Mouse (Mus musculus): ENCODE measurements around the gene Tada2a. TPM values are rescaled to one million over a fixed set of nuclear protein-coding genes. Genes with fewer than 3 reads are reported as not detected.

The Tada2a gene
- polyA plus RNA-seq, 1 experiment from 2014 or later: 5.7 TPM

DNA sequence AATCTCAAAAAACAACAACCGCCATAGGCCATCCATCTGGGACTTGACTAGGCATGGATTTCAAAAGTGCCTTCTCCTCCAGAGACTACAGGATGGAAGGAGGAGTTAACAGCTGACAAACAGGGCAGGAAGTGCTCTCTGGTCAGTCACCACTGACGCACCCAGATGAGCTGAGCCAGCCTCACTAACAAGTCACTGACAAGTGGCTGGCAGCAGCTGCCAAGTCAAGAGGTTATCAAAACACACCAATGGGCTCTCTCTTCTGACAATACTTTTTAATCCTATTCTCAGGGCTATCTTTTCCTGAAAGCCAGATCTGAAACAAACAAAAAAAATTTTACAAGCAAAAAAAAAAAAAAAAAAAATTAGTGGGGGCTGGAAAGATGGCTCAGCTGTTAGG lies 66.6 kb downstream of the Tada2a start:
- peaks cover 8% of the 10 kb centered on the region; the same call in 1 of the 2 replicates for H3K4me1 ChIP-seq (ENCODE audit: insufficient read depth)
- H3K9ac ChIP-seq (replicated peaks): no peak overlapping the region
- no peak overlapping the region for H3K4me2 ChIP-seq (ENCODE audit: low read depth, low read length)
- H3K36me3 ChIP-seq (replicated peaks; ENCODE audit: insufficient read depth, low read length): no peaks in the 10 kb centered on the region
- no peak overlapping the region for H3K27ac ChIP-seq (ENCODE audit: low read depth)
- TF ChIP-seq EP300 (IDR thresholded peaks at IDR 0.05; ENCODE audit: low read depth) (no peak), CTCF (IDR thresholded peaks at IDR 0.05; ENCODE audit: low read depth) (no peak)
- no peak overlapping the region for H3K4me3 ChIP-seq (ENCODE audit: low read depth, low read length)
- 47% methylated on average over 2 of the region's 2 CpGs for WGBS (ENCODE audit: insufficient replicate concordance)
- DNase-seq: no peak
- H3K9me3 ChIP-seq (ENCODE audit: low read length): no peaks in the 10 kb centered on the region
- peaks cover 20% of the 10 kb centered on the region for H3K27me3 ChIP-seq (ENCODE audit: insufficient read depth, low read length)
- ATAC-seq: no peak

DNA sequence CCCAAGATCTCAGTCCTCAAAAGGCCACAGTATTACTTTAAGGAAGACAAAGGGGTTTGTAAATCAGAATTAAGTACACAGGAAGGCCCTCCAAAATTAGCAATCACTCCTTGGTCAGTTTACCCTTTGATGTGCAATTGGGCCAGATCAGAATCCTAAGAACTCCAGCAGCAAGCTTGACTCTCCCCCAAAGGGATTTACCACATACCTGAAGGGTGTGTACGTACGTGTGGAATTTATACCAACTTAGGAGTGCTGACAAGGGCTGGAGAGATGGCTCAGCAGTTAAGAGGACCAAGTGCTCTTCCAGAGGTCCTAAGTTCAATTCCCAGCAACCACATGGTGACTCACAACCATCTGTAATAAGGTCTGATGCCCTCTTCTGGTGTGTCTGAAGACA lies 67.5 kb downstream of the Tada2a start:
- no peaks in the 10 kb centered on the region for H3K9me3 ChIP-seq (ENCODE audit: low read length)
- no peaks in the 10 kb centered on the region; the same call in 1 of the 2 replicates for H3K4me1 ChIP-seq (ENCODE audit: insufficient read depth)
- H3K4me2 ChIP-seq (ENCODE audit: low read depth, low read length): no peak overlapping the region
- H3K9ac ChIP-seq (replicated peaks): no peak overlapping the region
- H3K4me3 ChIP-seq (ENCODE audit: low read depth, low read length): no peak overlapping the region
- no peak overlapping the region for H3K27ac ChIP-seq (ENCODE audit: low read depth)
- H3K36me3 ChIP-seq (replicated peaks; ENCODE audit: insufficient read depth, low read length): no peaks in the 10 kb centered on the region
- 81% methylated on average over 2 of the region's 2 CpGs for WGBS (ENCODE audit: insufficient replicate concordance)
- TF ChIP-seq EP300 (IDR thresholded peaks at IDR 0.05; ENCODE audit: low read depth): no peak
- no peak for TF ChIP-seq CTCF (IDR thresholded peaks at IDR 0.05; ENCODE audit: low read depth)
- H3K27me3 ChIP-seq (ENCODE audit: insufficient read depth, low read length): peaks cover 11% of the 10 kb centered on the region
- DNase-seq: no peak
- ATAC-seq: no peak

DNA sequence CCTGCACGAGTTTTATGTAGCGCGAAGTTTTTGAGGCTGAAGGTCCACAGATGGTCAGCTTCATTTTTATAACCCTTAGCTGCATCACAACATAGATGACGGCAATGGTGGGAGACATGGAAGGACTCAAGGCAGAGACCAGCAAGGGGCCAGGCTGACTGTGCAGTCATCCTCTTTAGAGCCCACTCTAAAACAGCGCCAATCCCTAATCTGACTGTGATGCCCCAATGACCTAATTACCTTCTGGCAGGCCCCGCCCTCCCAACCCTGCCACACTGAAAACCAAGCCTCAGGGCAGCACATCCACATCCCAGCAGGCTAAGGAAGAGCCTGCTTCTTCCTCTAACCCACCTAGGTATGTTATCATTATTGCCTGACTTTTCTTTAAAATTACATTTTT lies 68.8 kb downstream of the Tada2a start:
- no peaks in the 10 kb centered on the region for H3K4me1 ChIP-seq (ENCODE audit: insufficient read depth)
- H3K9me3 ChIP-seq (ENCODE audit: low read length): no peaks in the 10 kb centered on the region
- no peak overlapping the region for H3K4me2 ChIP-seq (ENCODE audit: low read depth, low read length)
- peaks cover 2% of the 10 kb centered on the region; the same call in 1 of the 2 replicates for H3K27me3 ChIP-seq (ENCODE audit: insufficient read depth, low read length)
- no peak for DNase-seq
- H3K9ac ChIP-seq (replicated peaks): no peak overlapping the region
- no peak overlapping the region for H3K27ac ChIP-seq (ENCODE audit: low read depth)
- no peak for TF ChIP-seq EP300 (IDR thresholded peaks at IDR 0.05; ENCODE audit: low read depth)
- no peak for TF ChIP-seq CTCF (IDR thresholded peaks at IDR 0.05; ENCODE audit: low read depth)
- WGBS (ENCODE audit: insufficient replicate concordance): 79% methylated on average over 6 of the region's 6 CpGs
- no peak overlapping the region for H3K4me3 ChIP-seq (ENCODE audit: low read depth, low read length)
- ATAC-seq: no peak
- no peaks in the 10 kb centered on the region for H3K36me3 ChIP-seq (replicated peaks; ENCODE audit: insufficient read depth, low read length)

GRCm38 (mm10) chr11:84059784-84060183 lies 69.6 kb downstream of the Tada2a start:
- H3K27me3 ChIP-seq (ENCODE audit: insufficient read depth, low read length): no peaks in the 10 kb centered on the region
- 88% methylated on average over 2 of the region's 2 CpGs for WGBS (ENCODE audit: insufficient replicate concordance)
- DNase-seq (no peak), ATAC-seq (no peak)
- no peaks in the 10 kb centered on the region for H3K9me3 ChIP-seq (ENCODE audit: low read length)
- H3K4me2 ChIP-seq (ENCODE audit: low read depth, low read length): no peak overlapping the region
- TF ChIP-seq CTCF (IDR thresholded peaks at IDR 0.05; ENCODE audit: low read depth): no peak
- no peak for TF ChIP-seq EP300 (IDR thresholded peaks at IDR 0.05; ENCODE audit: low read depth)
- no peak overlapping the region for H3K4me3 ChIP-seq (ENCODE audit: low read depth, low read length)
- no peak overlapping the region for H3K9ac ChIP-seq (replicated peaks)
- no peaks in the 10 kb centered on the region for H3K36me3 ChIP-seq (replicated peaks; ENCODE audit: insufficient read depth, low read length)
- no peaks in the 10 kb centered on the region for H3K4me1 ChIP-seq (ENCODE audit: insufficient read depth)
- no peak overlapping the region for H3K27ac ChIP-seq (ENCODE audit: low read depth)

DNA sequence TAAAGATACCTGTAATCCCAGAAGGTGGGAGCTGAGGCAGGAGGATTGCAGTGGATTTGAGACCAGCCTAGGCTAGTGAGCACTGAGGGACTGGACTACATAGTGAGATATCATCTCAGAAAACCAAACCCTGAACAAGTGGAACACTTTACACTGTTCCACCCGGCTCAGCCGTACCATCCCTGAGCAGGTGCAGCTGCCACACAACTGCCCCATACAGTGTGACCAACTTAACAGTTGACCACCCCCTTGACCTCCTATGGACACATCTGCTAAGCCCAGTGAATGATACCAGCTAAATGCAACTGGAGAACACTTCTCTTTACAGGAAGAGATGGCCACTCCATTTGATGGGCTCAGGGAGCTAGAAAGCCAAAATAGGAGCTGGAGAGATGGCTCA lies 72.0 kb downstream of the Tada2a start:
- H3K27ac ChIP-seq (ENCODE audit: low read depth): no peak overlapping the region
- no peak for TF ChIP-seq EP300 (IDR thresholded peaks at IDR 0.05; ENCODE audit: low read depth)
- no peak for TF ChIP-seq CTCF (IDR thresholded peaks at IDR 0.05; ENCODE audit: low read depth)
- no peaks in the 10 kb centered on the region for H3K9me3 ChIP-seq (ENCODE audit: low read length)
- no peak overlapping the region for H3K9ac ChIP-seq (replicated peaks)
- no peaks in the 10 kb centered on the region for H3K27me3 ChIP-seq (ENCODE audit: insufficient read depth, low read length)
- H3K4me3 ChIP-seq (ENCODE audit: low read depth, low read length): no peak overlapping the region
- H3K4me2 ChIP-seq (ENCODE audit: low read depth, low read length): no peak overlapping the region
- no peaks in the 10 kb centered on the region for H3K36me3 ChIP-seq (replicated peaks; ENCODE audit: insufficient read depth, low read length)
- no peaks in the 10 kb centered on the region for H3K4me1 ChIP-seq (ENCODE audit: insufficient read depth)
- DNase-seq (no peak), ATAC-seq (no peak)
- WGBS (ENCODE audit: insufficient replicate concordance): 82% methylated on average over 2 of the region's 2 CpGs

GRCm38 (mm10) chr11:84053524-84054163 lies 75.8 kb downstream of the Tada2a start:
- no peaks in the 10 kb centered on the region for H3K4me1 ChIP-seq (ENCODE audit: insufficient read depth)
- H3K36me3 ChIP-seq (replicated peaks; ENCODE audit: insufficient read depth, low read length): no peaks in the 10 kb centered on the region
- H3K27me3 ChIP-seq (ENCODE audit: insufficient read depth, low read length): no peaks in the 10 kb centered on the region
- 61% methylated on average over 10 of the region's 10 CpGs for WGBS (ENCODE audit: insufficient replicate concordance)
- H3K4me2 ChIP-seq (ENCODE audit: low read depth, low read length): no peak overlapping the region
- peak; percentile 79 for ATAC-seq
- peak; percentile 35 for DNase-seq
- no peak overlapping the region for H3K4me3 ChIP-seq (ENCODE audit: low read depth, low read length)
- TF ChIP-seq EP300 (IDR thresholded peaks at IDR 0.05; ENCODE audit: low read depth): no peak
- no peak for TF ChIP-seq CTCF (IDR thresholded peaks at IDR 0.05; ENCODE audit: low read depth)
- H3K9me3 ChIP-seq (ENCODE audit: low read length): no peaks in the 10 kb centered on the region
- H3K27ac ChIP-seq (ENCODE audit: low read depth): no peak overlapping the region
- no peak overlapping the region for H3K9ac ChIP-seq (replicated peaks)

Measured in liver, postnatal 0 days (tissue).